Mouse (Mus musculus) E14TG2a.4 (cell line): Measurements from ENCODE around the gene Myo1h.

Experiments
- CTCF ChIP-seq: conservative IDR thresholded peaks from 2 replicates; pipeline ENCODE4 v1.5.1; 2014; ENCODE audit warnings: low read length
- NANOG ChIP-seq: IDR thresholded peaks from 2 replicates; pipeline ENCODE4 v1.6.1; 2014; ENCODE audit warnings: borderline replicate concordance, low read length, mixed read lengths
- POU5F1 ChIP-seq: IDR thresholded peaks from 2 replicates; pipeline ENCODE4 v1.6.1; 2014; ENCODE audit warnings: low read length, borderline replicate concordance

- TF ChIP-seq CTCF: no peak
- no peak for TF ChIP-seq NANOG
- no peak for TF ChIP-seq POU5F1
Observed at GRCm38 (mm10) chr5:114269984-114270383, 19.0 kb upstream of the Myo1h start.
